Mouse (Mus musculus) brain, embryonic 18.5 days (tissue): Measurements from ENCODE around the gene Zscan20.
A peak's percentile ranks its signal among the peaks of the same experiment; 100 is the strongest.
"Not testable (repeated sequence)": the region's sequence is repeated elsewhere in the genome, so short reads cannot be mapped to it uniquely, and the experiment has no call there.

ENCODE experiments used
- DNase-seq: peaks from one replicate; pipeline ENCODE4 v3.0.0-alpha.2; 2012; ENCODE audit warnings: low read depth, low spot score

Zscan20 gene

GRCm38 (mm10) chr4:128613326-128613725 lies 3.4 kb upstream of the Zscan20 start:
- DNase-seq = peak; percentile 57

- not testable (repeated sequence) for DNase-seq
Observed at GRCm38 (mm10) chr4:128611726-128612125, 1.8 kb upstream of the Zscan20 start.

- no peak for DNase-seq
Observed at GRCm38 (mm10) chr4:128610706-128611105, 808 bp upstream of the Zscan20 start.

GRCm38 (mm10) chr4:128609276-128609924 lies 498 bp downstream of the Zscan20 start:
- no peak for DNase-seq

- DNase-seq = no peak
Observed at GRCm38 (mm10) chr4:128607661-128608060, 2.2 kb downstream of the Zscan20 start.

- no peak for DNase-seq
Observed at GRCm38 (mm10) chr4:128606586-128606985, 3.3 kb downstream of the Zscan20 start.

GRCm38 (mm10) chr4:128597801-128598560 lies 11.9 kb downstream of the Zscan20 start:
- DNase-seq = no peak

- no peak for DNase-seq
Observed at GRCm38 (mm10) chr4:128594062-128594461, 15.8 kb downstream of the Zscan20 start.

GRCm38 (mm10) chr4:128593286-128593685 lies 16.6 kb downstream of the Zscan20 start:
- DNase-seq = no peak

- no peak for DNase-seq
Observed at GRCm38 (mm10) chr4:128579182-128579581, 30.7 kb downstream of the Zscan20 start.

- DNase-seq = no peak
Observed at GRCm38 (mm10) chr4:128575811-128576210, 34.1 kb downstream of the Zscan20 start.

GRCm38 (mm10) chr4:128560327-128560726 lies 49.6 kb downstream of the Zscan20 start:
- DNase-seq = no peak

GRCm38 (mm10) chr4:128554198-128554597 lies 55.7 kb downstream of the Zscan20 start:
- DNase-seq = no peak

- DNase-seq = no peak
Observed at GRCm38 (mm10) chr4:128550756-128551155, 59.1 kb downstream of the Zscan20 start.

GRCm38 (mm10) chr4:128543956-128544486 lies 65.9 kb downstream of the Zscan20 start:
- DNase-seq = not testable (repeated sequence)

- DNase-seq = no peak
Observed at GRCm38 (mm10) chr4:128543378-128543777, 66.5 kb downstream of the Zscan20 start.
